Mouse (Mus musculus): ENCODE measurements around the gene Ift122.

- no peak for TF ChIP-seq CTCF (conservative IDR thresholded peaks at IDR 0.05; ENCODE audit: low read length)
- no peak for TF ChIP-seq NANOG (IDR thresholded peaks at IDR 0.05; ENCODE audit: borderline replicate concordance, low read length)
Measured at GRCm38 (mm10) chr6:115852446-115853090, 702 bp upstream of the Ift122 start.
